8 mouse cellular contexts compared by ENCODE assay signal in genomic region chr2:178326750-178327465, GRCm38 (mm10).
DNase-seq lines count a peak whose midpoint lies in the region; ATAC-seq and TF ChIP-seq lines count a peak whose summit lies in the region.

No protein-coding gene starts in this region.

- 13% methylated on average over 5 of the region's 5 CpGs for WGBS in lung, embryonic 16.5 days
- WGBS in lung, adult 2 months, result 20% methylated on average over 5 of the region's 5 CpGs
- 21% methylated on average over 5 of the region's 5 CpGs for WGBS in hindbrain, postnatal 0 days
- 9% methylated on average over 5 of the region's 5 CpGs for WGBS in neural tube, embryonic 15.5 days

- no peak for TF ChIP-seq POLR2A in lung, adult 2 months (IDR thresholded peaks at IDR 0.05; ENCODE audit: borderline replicate concordance, extremely low read depth, low read depth, low read length)

- no peaks in the 10 kb centered on the region for H3K9me3 ChIP-seq in lung, embryonic 16.5 days (ENCODE audit: control insufficient read depth, low read length)
- no peaks in the 10 kb centered on the region for H3K9me3 ChIP-seq in hindbrain, postnatal 0 days (ENCODE audit: low read length)
- H3K9me3 ChIP-seq in neural tube, embryonic 15.5 days (replicated peaks), result no peaks in the 10 kb centered on the region

- no peak overlapping the region for H3K9ac ChIP-seq in lung, embryonic 16.5 days (ENCODE audit: low read length)
- no peak overlapping the region for H3K9ac ChIP-seq in hindbrain, postnatal 0 days (replicated peaks; ENCODE audit: low read length)
- H3K9ac ChIP-seq in neural tube, embryonic 15.5 days (replicated peaks), result no peak overlapping the region

- H3K27me3 ChIP-seq in lung, embryonic 16.5 days (ENCODE audit: control insufficient read depth, insufficient read depth, low read depth, low read length), result no peaks in the 10 kb centered on the region
- H3K27me3 ChIP-seq in hindbrain, postnatal 0 days (ENCODE audit: insufficient read depth, low read length), result no peaks in the 10 kb centered on the region
- no peaks in the 10 kb centered on the region for H3K27me3 ChIP-seq in neural tube, embryonic 15.5 days (replicated peaks)

- peaks cover 4% of the 10 kb centered on the region; the same call in 1 of the 2 replicates for H3K4me1 ChIP-seq in lung, embryonic 16.5 days (replicated peaks; ENCODE audit: control insufficient read depth, insufficient read depth, low read length)
- no peaks in the 10 kb centered on the region for H3K4me1 ChIP-seq in lung, adult 2 months (ENCODE audit: control insufficient read depth, insufficient read depth, low read length)
- peaks cover 12% of the 10 kb centered on the region; the same call in 1 of the 2 replicates for H3K4me1 ChIP-seq in hindbrain, postnatal 0 days (ENCODE audit: insufficient read depth, low read length)
- H3K4me1 ChIP-seq in neural tube, embryonic 15.5 days, result peaks cover 38% of the 10 kb centered on the region

- DNase-seq in cerebellum, adult 9-11 months, result peak; percentile 41
- no peak for DNase-seq in cerebellum, postnatal 14 days
- DNase-seq in lung, adult 2 months, result no peak
- DNase-seq in hindbrain, postnatal 0 days (ENCODE audit: low spot score), result no peak
- DNase-seq in thymus, postnatal 36 days, result no peak
- no peak for DNase-seq in adrenal gland, adult 2 months

- H3K4me2 ChIP-seq in lung, embryonic 16.5 days (ENCODE audit: low read depth, low read length), result no peak overlapping the region
- peak overlapping the region; percentile 52 for H3K4me2 ChIP-seq in hindbrain, postnatal 0 days (ENCODE audit: low read depth, low read length)
- H3K4me2 ChIP-seq in neural tube, embryonic 15.5 days, result peak overlapping the region; percentile 60

- no peak overlapping the region for H3K4me3 ChIP-seq in lung, embryonic 16.5 days (ENCODE audit: low read length)
- H3K4me3 ChIP-seq in lung, adult 2 months (replicated peaks; ENCODE audit: extremely low read depth, low read depth, low read length), result no peak overlapping the region
- H3K4me3 ChIP-seq in hindbrain, postnatal 0 days (ENCODE audit: low read length), result peak overlapping the region; percentile 26; the same call in 1 of the 2 replicates
- peak overlapping the region; percentile 36; the same call in 1 of the 2 replicates for H3K4me3 ChIP-seq in neural tube, embryonic 15.5 days (replicated peaks)

- peak; percentile 49 for ATAC-seq in lung, embryonic 16.5 days (ENCODE audit: low read depth)
- ATAC-seq in hindbrain, postnatal 0 days, result peak; percentile 24; the same call in 1 of the 2 replicates
- ATAC-seq in neural tube, embryonic 15.5 days (ENCODE audit: low FRiP score), result peak; percentile 49

- no peaks in the 10 kb centered on the region for H3K36me3 ChIP-seq in lung, embryonic 16.5 days (ENCODE audit: control insufficient read depth, insufficient read depth, low read length)
- H3K36me3 ChIP-seq in hindbrain, postnatal 0 days (ENCODE audit: insufficient read depth, low read length), result peaks cover under 1% of the 10 kb centered on the region; the same call in 1 of the 2 replicates
- peaks cover 7% of the 10 kb centered on the region; the same call in 1 of the 2 replicates for H3K36me3 ChIP-seq in neural tube, embryonic 15.5 days

- TF ChIP-seq CTCF in lung, adult 2 months (IDR thresholded peaks at IDR 0.05; ENCODE audit: insufficient read depth, low read length), result no peak
- no peak for TF ChIP-seq CTCF in hindbrain, postnatal 0 days (IDR thresholded peaks at IDR 0.05; ENCODE audit: low read depth)

- H3K27ac ChIP-seq in lung, embryonic 16.5 days (ENCODE audit: low read length), result no peak overlapping the region
- H3K27ac ChIP-seq in hindbrain, postnatal 0 days, result peak overlapping the region; percentile 69
- peak overlapping the region; percentile 88 for H3K27ac ChIP-seq in neural tube, embryonic 15.5 days (replicated peaks)

Comparison
In these comparisons a context has a peak if more than half of its experiments do, and no peak if none do; other contexts are left out.
1. H3K4me3 ChIP-seq: peak in hindbrain, postnatal 0 days (single experiment) and neural tube, embryonic 15.5 days (single experiment); none in lung, embryonic 16.5 days (single experiment) and lung, adult 2 months (single experiment).
2. Peak in every context shown above with its lines, with median percentiles within 50 percentile points of each other: ATAC-seq.